Mouse (Mus musculus) small intestine, adult 2 months (tissue): ENCODE data around the gene Mob1b.

Experiments used
- CTCF ChIP-seq: fragments of 200-500 bp; IDR thresholded peaks from 2 replicates; pipeline ENCODE4 v1.5.1; 2012; ENCODE audit warnings: low read depth, mild to moderate bottlenecking, control low read depth, inconsistent platforms, low read length, moderate library complexity, mixed read lengths; ENCODE audit not compliant: insufficient replicate concordance, insufficient read length; ENCODE audit errors: extremely low read depth
- POLR2A ChIP-seq: fragments of 200-500 bp; IDR thresholded peaks from 2 replicates; pipeline ENCODE4 v1.6.1; 2012; ENCODE audit warnings: low read depth, mild to moderate bottlenecking, control low read depth, inconsistent platforms, low read length, moderate library complexity

DNA sequence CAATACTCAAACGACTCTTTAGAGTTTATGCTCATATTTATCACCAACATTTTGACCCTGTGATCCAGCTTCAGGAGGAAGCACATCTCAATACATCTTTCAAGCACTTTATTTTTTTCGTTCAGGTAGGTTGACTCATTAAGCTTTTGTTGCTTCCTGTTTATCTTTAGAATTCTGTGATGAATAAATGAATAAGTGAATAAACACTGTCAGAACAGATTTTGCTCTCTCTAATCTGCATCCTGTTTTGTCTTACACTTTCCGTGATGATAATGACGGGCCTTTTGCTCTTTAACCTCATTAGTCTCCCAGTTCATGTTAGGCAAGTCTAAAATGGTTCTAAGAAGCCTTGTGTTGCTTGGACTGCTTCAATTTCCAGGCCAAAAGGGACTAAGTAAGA is 32.5 kb downstream of the Mob1b start:
- no peak for TF ChIP-seq CTCF
- TF ChIP-seq POLR2A: no peak
